Mouse (Mus musculus) stomach, postnatal 0 days (tissue): Measurements from ENCODE around the gene Hmgn2.

Source experiments
- CTCF ChIP-seq: IDR thresholded peaks from 2 replicates; pipeline ENCODE4 v1.5.1; 2016; ENCODE audit warnings: antibody characterized with exemption, low read depth, mild to moderate bottlenecking, moderate library complexity
- EP300 ChIP-seq: optimal IDR thresholded peaks from 2 replicates; pipeline ENCODE3; 2016; ENCODE audit warnings: antibody characterized with exemption

GRCm38 (mm10) chr4:134017201-134017865 is 48.9 kb upstream of the Hmgn2 start:
- TF ChIP-seq CTCF = no peak
- TF ChIP-seq EP300 = no peak
